Mouse (Mus musculus) C2C12 (cell line): Measurements from ENCODE around the gene Cenpu. TPM values are rescaled to one million over a fixed set of nuclear protein-coding genes. Genes with fewer than 3 reads are reported as not detected.
A peak's percentile ranks its signal among the peaks of the same experiment; 100 is the strongest.

Source experiments
- H3K27me3 ChIP-seq: one replicate; pipeline ENCODE4 v1.6.1; 2011; ENCODE audit not compliant: control insufficient read depth, insufficient read depth, insufficient read length
- H3K36me3 ChIP-seq: one replicate; pipeline ENCODE4 v1.6.1; 2011; ENCODE audit not compliant: control insufficient read depth, insufficient read depth
- H3K4me3 ChIP-seq: one replicate; pipeline ENCODE4 v1.5.1; 2011; ENCODE audit warnings: mild to moderate bottlenecking, control low read depth; ENCODE audit not compliant: poor library complexity, insufficient read depth, severe bottlenecking
- H3K79me2 ChIP-seq: one replicate; pipeline ENCODE4 v1.6.1; 2011; ENCODE audit not compliant: control insufficient read depth, insufficient read depth
- H3K79me3 ChIP-seq: one replicate; pipeline ENCODE4 v1.6.1; 2011; ENCODE audit warnings: low read depth, control low read depth
- H3ac ChIP-seq: one replicate; pipeline ENCODE3; 2011; ENCODE audit warnings: low read depth; ENCODE audit not compliant: control insufficient read depth, insufficient read length
- CEBPB ChIP-seq: IDR thresholded peaks from one replicate; pipeline ENCODE4 v1.6.1; 2011; ENCODE audit warnings: low read depth, mild to moderate bottlenecking, control low read depth, moderate library complexity
- CTCF ChIP-seq: IDR thresholded peaks from one replicate; pipeline ENCODE4 v1.5.1; 2011; ENCODE audit not compliant: control insufficient read depth, insufficient read depth, insufficient read length
- FOSL1 ChIP-seq: IDR thresholded peaks from one replicate; pipeline ENCODE4 v1.8.0; 2011; ENCODE audit warnings: mild to moderate bottlenecking, low read length; ENCODE audit not compliant: poor library complexity, insufficient read depth, severe bottlenecking
- MAX ChIP-seq: IDR thresholded peaks from one replicate; pipeline ENCODE4 v1.6.1; 2011; ENCODE audit warnings: mild to moderate bottlenecking, control low read depth
- MYOD1 ChIP-seq: IDR thresholded peaks from one replicate; pipeline ENCODE4 v1.6.1; 2011; ENCODE audit warnings: low read depth; ENCODE audit not compliant: control insufficient read depth, insufficient read length
- MYOG ChIP-seq: IDR thresholded peaks from one replicate; pipeline ENCODE4 v1.6.1; 2011; ENCODE audit not compliant: control insufficient read depth, insufficient read length; ENCODE audit errors: extremely low read depth
- USF1 ChIP-seq: IDR thresholded peaks from one replicate; pipeline ENCODE4 v1.6.1; 2011; ENCODE audit warnings: low read depth, mild to moderate bottlenecking, control low read depth, moderate library complexity
- polyA plus RNA-seq: library from polyadenylated mRNA; unstranded; fragments of >200 nt; fragmentation: generic; extraction: Trizol; gene quantifications from one replicate; pipeline ENCODE4 v1.2.1, GENCODE M21; 2012; ENCODE audit warnings: missing spikeins

The Cenpu gene
- polyA plus RNA-seq, 1 experiment: 9.9 TPM

DNA sequence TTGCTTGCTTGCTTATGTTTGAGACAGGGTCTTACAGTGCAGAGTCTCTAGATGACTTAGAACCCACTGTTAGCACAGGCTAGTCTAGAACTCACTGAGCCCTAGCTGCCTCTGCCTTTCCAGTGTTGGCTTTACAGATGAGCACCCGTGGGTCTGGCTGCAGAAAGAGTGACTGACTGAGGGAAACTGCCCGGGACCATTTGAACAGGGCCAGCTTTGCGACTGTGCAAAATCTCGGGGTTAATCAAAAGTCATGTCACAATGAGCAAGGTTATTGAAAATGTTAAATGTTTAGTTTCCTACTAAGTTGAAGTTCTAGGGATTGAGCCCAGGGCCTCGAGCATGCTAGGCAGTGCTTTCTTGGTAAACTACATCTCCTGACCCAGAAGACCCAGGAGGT lies 6.0 kb upstream of the Cenpu start:
- H3K79me2 ChIP-seq: no peaks in the 10 kb centered on the region
- TF ChIP-seq MYOD1 (no peak), USF1 (no peak), FOSL1 (no peak), MYOG (no peak), CTCF (no peak), CEBPB (no peak), MAX (no peak)
- no peaks in the 10 kb centered on the region for H3K79me3 ChIP-seq

DNA sequence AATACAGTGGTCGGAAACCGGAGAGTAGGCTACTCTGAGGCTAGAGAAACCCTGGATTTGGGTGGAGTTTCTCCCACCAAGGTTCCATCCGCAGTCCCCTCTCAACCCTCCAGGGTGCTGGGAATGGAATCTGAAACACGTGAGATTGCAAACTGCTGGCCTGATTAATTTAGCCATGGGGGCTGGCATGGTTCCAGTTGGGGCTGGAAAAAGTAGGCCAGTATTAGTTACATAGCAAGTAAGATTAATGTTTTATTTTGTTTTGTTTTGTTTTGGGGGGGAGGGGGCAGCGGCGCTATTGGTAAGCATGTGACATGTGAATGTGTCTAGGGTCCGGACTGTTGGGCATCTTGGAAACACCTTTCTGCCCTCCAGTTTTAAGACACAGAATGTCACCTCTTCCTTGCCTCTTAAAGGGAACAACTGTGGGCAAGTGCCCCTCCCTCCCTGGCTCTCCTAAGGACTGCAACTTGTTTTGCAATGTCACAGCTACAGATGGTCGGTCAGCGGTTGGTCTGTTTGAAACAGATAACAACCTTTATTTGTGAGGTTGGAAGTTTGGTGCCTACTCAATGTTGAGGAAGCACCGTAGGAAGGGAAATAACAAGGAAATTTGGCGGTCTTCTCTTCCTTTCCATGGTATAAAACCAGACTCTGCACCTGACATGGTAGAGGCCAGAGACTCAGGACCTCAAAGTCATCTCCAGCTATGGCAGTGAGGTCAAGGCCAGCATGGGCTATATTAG lies 5.2 kb upstream of the Cenpu start:
- Histone ChIP-seq H3K79me2 (no peaks in the 10 kb centered on the region), H3K4me3 (no peak overlapping the region), H3ac (no peak overlapping the region), H3K36me3 (no peaks in the 10 kb centered on the region), H3K27me3 (peaks cover 8% of the 10 kb centered on the region), H3K79me3 (no peaks in the 10 kb centered on the region)
- TF ChIP-seq FOSL1: no peak

More for the DNA sequence above, 6.0 kb upstream of the Cenpu start:
- Histone ChIP-seq H3K27me3 (peaks cover 8% of the 10 kb centered on the region), H3K36me3 (no peaks in the 10 kb centered on the region), H3ac (no peak overlapping the region), H3K4me3 (no peak overlapping the region)

DNA sequence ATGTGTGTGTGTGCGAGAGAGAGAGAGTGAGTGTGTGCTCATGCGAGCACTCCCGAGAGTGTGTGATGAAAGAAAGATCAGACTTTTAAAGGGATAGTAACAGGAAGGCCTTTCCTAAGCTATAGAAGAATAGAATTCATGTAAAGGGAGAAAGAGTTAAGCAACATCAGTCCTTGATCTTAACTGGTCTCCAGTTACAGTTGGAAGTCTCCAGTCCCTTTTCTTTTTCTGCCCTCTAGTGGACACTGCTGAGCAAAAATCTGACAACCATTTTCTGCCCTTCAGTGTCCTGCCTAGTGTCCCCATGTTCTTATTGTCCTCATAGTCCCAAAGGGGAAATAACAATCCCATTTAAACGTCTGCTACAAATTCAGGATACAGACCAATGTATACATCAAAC lies 4.6 kb upstream of the Cenpu start:
- Histone ChIP-seq H3K79me2 (peaks cover 2% of the 10 kb centered on the region), H3K36me3 (no peaks in the 10 kb centered on the region), H3ac (no peak overlapping the region), H3K4me3 (no peak overlapping the region), H3K27me3 (peaks cover 6% of the 10 kb centered on the region), H3K79me3 (no peaks in the 10 kb centered on the region)
- TF ChIP-seq CEBPB (peak; percentile 71), USF1 (no peak)

DNA sequence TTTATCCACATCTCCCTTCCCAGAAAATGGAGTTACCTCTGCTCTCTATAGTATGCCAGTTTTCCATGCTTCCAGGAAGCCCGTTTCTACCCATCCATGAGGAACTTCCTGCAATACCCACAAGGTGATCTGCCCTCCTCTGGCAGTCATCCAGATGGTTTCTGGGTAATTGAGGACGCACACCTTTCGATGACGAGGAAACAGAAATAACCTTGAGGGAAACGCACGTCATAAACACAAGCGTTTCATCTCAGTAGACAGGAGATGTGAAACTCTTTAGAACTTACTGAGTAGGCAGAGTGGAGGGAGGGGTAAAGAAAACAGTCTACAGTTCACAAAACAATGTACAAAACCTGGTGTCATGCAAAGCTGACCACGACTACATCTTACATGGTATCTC lies 1.8 kb upstream of the Cenpu start:
- TF ChIP-seq MYOD1 (no peak), MAX (no peak), FOSL1 (no peak), CEBPB (no peak), USF1 (no peak)
- peaks cover 4% of the 10 kb centered on the region for H3K36me3 ChIP-seq
- H3K79me2 ChIP-seq: peaks cover 23% of the 10 kb centered on the region
- no peak overlapping the region for H3K4me3 ChIP-seq
- H3ac ChIP-seq: no peak overlapping the region
- peaks cover 6% of the 10 kb centered on the region for H3K79me3 ChIP-seq
- no peaks in the 10 kb centered on the region for H3K27me3 ChIP-seq

GRCm38 (mm10) chr8:46551029-46551428 lies 799 bp upstream of the Cenpu start:
- peaks cover 6% of the 10 kb centered on the region for H3K79me3 ChIP-seq
- TF ChIP-seq MAX (no peak), CEBPB (no peak), CTCF (no peak), MYOD1 (no peak), USF1 (no peak), MYOG (no peak), FOSL1 (no peak)
- no peaks in the 10 kb centered on the region for H3K27me3 ChIP-seq
- peaks cover 23% of the 10 kb centered on the region for H3K79me2 ChIP-seq
- peaks cover 12% of the 10 kb centered on the region for H3K36me3 ChIP-seq
- H3ac ChIP-seq: no peak overlapping the region
- H3K4me3 ChIP-seq: peak overlapping the region; percentile 34

GRCm38 (mm10) chr8:46552441-46552765 lies 575 bp downstream of the Cenpu start:
- TF ChIP-seq MYOG: no peak
- no peak for TF ChIP-seq MYOD1
- TF ChIP-seq FOSL1: no peak
- TF ChIP-seq CEBPB: no peak

More at GRCm38 (mm10) chr8:46552441-46552765, 575 bp downstream of the Cenpu start:
- H3K36me3 ChIP-seq: peaks cover 17% of the 10 kb centered on the region
- H3K79me3 ChIP-seq: peaks cover 6% of the 10 kb centered on the region
- H3K4me3 ChIP-seq: peak overlapping the region; percentile 69
- no peaks in the 10 kb centered on the region for H3K27me3 ChIP-seq
- H3ac ChIP-seq: peak overlapping the region; percentile 89
- peaks cover 23% of the 10 kb centered on the region for H3K79me2 ChIP-seq
